Mouse (Mus musculus): Measurements from ENCODE around the gene Atp23.

DNA sequence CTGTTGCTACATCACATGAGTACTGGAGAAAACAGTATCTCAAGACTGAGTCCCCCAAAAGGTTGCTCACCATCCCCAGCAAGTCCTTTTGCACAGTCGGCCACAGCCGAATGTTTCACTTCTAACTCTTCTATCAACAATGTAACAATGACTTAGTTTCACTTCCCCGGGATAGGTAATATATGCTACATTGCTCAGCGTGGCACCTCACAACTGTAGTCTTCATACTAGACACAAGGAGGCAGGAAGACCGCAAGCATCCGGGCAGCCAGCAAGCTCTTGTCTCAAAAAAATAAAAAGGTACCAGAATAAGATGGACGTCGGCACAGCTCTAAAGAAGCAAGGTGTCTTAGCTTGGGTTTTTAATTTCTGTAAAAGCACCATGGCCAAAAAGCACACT lies 35.9 kb downstream of the Atp23 start:
- TF ChIP-seq POLR2A (IDR thresholded peaks at IDR 0.05; ENCODE audit: borderline replicate concordance, extremely low read depth, insufficient read depth, insufficient read length, poor library complexity, severe bottlenecking) = no peak
- no peak for TF ChIP-seq CTCF (IDR thresholded peaks at IDR 0.05; ENCODE audit: borderline replicate concordance, extremely low read depth, insufficient read depth, insufficient read length)

All from brain, embryonic 14.5 days (tissue).